21 mouse cellular contexts compared by ENCODE assay signal in the genomic region with DNA sequence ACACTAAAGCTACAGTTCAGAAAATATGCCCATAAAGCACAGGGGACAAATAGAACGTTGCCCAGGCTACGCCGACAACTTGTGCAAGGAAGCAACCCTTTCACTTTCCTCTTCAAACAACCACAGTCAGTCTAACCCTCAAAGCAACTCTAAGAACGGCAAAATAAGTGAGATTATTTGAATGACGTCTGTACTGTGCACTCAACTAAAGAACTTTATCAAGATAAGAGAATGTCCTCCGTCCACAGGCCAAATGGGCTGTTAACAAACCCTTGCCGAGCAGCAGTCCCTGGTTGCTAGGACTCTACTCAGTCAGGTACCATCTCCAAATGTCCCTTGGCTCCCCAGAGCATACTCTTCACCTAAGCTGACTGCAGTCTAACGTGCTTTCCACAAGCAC.
"Had no signal": no experiment of that assay in that cellular context is flagged by ENCODE, and none has a peak within 500 bp of the region (broad histone marks: within the 10 kb centered on the region; RNA-seq: fewer than 3 reads in every experiment).

No protein-coding gene starts in this region.

- H3K36me3 ChIP-seq: intestine, embryonic 15.5 days; lung, embryonic 15.5 days; stomach, embryonic 15.5 days had no signal

- ATAC-seq: intestine, embryonic 15.5 days; liver, postnatal 0 days had no signal

- H3K9me3 ChIP-seq: intestine, embryonic 15.5 days; limb, embryonic 12.5 days; limb, embryonic 15.5 days; lung, embryonic 15.5 days; megakaryocyte, embryonic 14.5 days; midbrain, embryonic 10.5 days; neural tube, embryonic 13.5 days; stomach, embryonic 15.5 days had no signal

- DNase-seq: kidney, adult 18-20 months; kidney, adult 9 months; kidney, postnatal 14 days; kidney, postnatal 4 days; left cerebral cortex, postnatal 4 days; liver, postnatal 0 days; midbrain, embryonic 14.5 days; retina, postnatal 1 day; right cerebral cortex, postnatal 25 days; spleen, adult 18-20 months; thymus, postnatal 25 days had no signal

- H3K4me3 ChIP-seq: intestine, embryonic 15.5 days; limb, embryonic 12.5 days; limb, embryonic 15.5 days; lung, embryonic 15.5 days; megakaryocyte, embryonic 14.5 days; midbrain, embryonic 10.5 days; neural tube, embryonic 13.5 days; stomach, embryonic 15.5 days had no signal

- H3K4me1 ChIP-seq: intestine, embryonic 15.5 days; midbrain, embryonic 10.5 days; stomach, embryonic 15.5 days had no signal

- H3K4me2 ChIP-seq: intestine, embryonic 15.5 days; limb, embryonic 12.5 days; limb, embryonic 15.5 days; liver, embryonic 11.5 days; lung, embryonic 15.5 days; neural tube, embryonic 13.5 days; stomach, embryonic 15.5 days had no signal

- H3K9ac ChIP-seq: intestine, embryonic 15.5 days; limb, embryonic 12.5 days; limb, embryonic 15.5 days; liver, embryonic 14.5 days; liver, postnatal 0 days; lung, embryonic 15.5 days; neural tube, embryonic 13.5 days; stomach, embryonic 15.5 days had no signal

- H3K27me3 ChIP-seq: intestine, embryonic 15.5 days; limb, embryonic 12.5 days; limb, embryonic 15.5 days; lung, embryonic 15.5 days; megakaryocyte, embryonic 14.5 days; neural tube, embryonic 13.5 days; stomach, embryonic 15.5 days had no signal

- H3K27ac ChIP-seq: intestine, embryonic 15.5 days; limb, embryonic 12.5 days; limb, embryonic 15.5 days; liver, embryonic 14.5 days; lung, embryonic 15.5 days; midbrain, embryonic 10.5 days; neural tube, embryonic 13.5 days; stomach, embryonic 15.5 days had no signal
